Mouse (Mus musculus) adrenal gland, adult 2 months (tissue): ENCODE measurements around the gene A630089N07Rik. TPM values are rescaled to one million over a fixed set of nuclear protein-coding genes. Genes with fewer than 3 reads are reported as not detected.
A peak's percentile ranks its signal among the peaks of the same experiment; 100 is the strongest.
"Not testable (repeated sequence)": the region's sequence is repeated elsewhere in the genome, so short reads cannot be mapped to it uniquely, and the experiment has no call there.

Source experiments
- DNase-seq: peaks from one replicate; pipeline ENCODE4 v3.0.0; 2021
- long read RNA-seq: library from polyadenylated mRNA; stranded (forward); transcript quantifications from one replicate; pipeline ENCODE4 v2.0.0, GENCODE M21; 2021
- polyA plus RNA-seq: library from polyadenylated mRNA; depleted of rRNA; stranded (reverse); fragments of >200 nt; gene quantifications from 2 replicates; pipeline ENCODE4 v1.2.3, GENCODE M21; 2012; rRNA removed
- total RNA-seq, 2 experiments: library from RNA; stranded (reverse); gene quantifications; 2 replicates each; pipeline ENCODE4 v1.2.3; 2021

A630089N07Rik gene
- 1 to 10 TPM; 5.3 to 6.2 TPM for total RNA-seq
- polyA plus RNA-seq = 0.33 TPM in 1 of 2 replicates, not detected in the other
- long read RNA-seq, partial matches to known transcripts = 2 of 2 reads
- long read RNA-seq, other reads (novel, unspliced or antisense) = 0 of 2 reads

GRCm38 (mm10) chr16:98081889-98082818, at the start of gene A630089N07Rik:
Gene A630089N07Rik (minus strand): TSS chr16:98082450.
- peak; percentile 92 for DNase-seq

DNA sequence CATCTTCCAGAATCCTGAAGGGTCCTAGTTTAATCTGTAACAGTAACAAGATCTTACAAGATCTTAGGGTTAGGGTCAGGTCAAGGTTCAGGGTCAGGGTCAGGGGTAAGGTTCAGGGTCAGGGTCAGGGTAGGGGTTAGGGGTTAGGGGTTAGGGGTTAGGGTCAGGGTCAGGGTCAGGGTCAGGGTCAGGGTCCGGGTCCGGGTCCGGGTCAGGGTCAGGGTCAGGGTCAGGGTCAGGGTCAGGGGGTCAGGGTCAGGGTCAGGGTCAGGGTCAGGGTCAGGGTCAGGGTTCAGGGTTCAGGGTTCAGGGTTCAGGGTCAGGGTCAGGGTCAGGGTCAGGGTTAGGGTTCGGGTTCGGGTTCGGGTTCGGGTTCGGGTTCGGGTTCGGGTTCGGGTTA, 24.9 kb upstream of the A630089N07Rik start:
- DNase-seq = no peak

- not testable (repeated sequence) for DNase-seq
These were observed 731 bp downstream of the A630089N07Rik start for GRCm38 (mm10) chr16:98081550-98081888.

GRCm38 (mm10) chr16:98081140-98081539, 1.1 kb downstream of the A630089N07Rik start:
- DNase-seq = not testable (repeated sequence)

DNA sequence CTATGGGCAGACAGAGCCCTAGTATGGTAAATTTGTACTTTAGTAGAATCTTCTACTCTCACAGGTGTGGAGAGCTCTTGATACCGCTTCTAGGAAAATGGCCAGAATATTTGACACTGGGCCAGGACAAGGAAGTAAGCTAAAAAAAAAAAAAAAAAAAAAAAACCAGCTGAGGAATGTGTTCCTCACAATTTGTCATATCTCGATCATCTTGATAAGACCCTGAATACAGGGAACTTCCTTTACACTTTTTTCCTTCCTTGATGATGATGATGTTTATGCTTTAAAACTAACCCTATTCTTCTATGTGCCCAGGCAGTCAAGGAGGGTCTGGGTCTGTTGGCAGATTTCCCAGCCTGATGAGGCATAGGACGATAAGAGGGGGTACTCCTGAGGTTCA, 2.9 kb downstream of the A630089N07Rik start:
- DNase-seq = not testable (repeated sequence)

GRCm38 (mm10) chr16:98041676-98042075, 40.6 kb downstream of the A630089N07Rik start:
- peak; percentile 15 for DNase-seq

DNA sequence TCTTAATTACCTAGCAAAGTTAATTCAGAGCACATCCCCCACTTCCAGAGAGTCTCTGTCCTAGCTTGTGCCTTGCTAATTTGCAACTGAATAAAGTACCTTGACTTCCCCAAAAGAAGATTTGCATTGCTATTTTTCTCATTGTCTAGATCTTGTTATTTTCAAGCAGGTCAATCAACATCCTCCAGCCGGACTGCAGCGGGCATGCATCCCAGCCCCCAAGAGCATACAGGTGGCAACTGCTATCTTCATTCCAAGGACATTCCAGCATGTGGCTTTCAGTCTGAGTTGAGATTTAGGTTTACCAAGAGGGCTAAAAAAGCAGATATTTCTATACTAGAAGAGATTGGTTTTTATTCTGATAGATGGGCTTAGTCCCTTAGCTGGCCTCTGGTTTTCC, 47.3 kb downstream of the A630089N07Rik start:
- DNase-seq = not testable (repeated sequence)

DNA sequence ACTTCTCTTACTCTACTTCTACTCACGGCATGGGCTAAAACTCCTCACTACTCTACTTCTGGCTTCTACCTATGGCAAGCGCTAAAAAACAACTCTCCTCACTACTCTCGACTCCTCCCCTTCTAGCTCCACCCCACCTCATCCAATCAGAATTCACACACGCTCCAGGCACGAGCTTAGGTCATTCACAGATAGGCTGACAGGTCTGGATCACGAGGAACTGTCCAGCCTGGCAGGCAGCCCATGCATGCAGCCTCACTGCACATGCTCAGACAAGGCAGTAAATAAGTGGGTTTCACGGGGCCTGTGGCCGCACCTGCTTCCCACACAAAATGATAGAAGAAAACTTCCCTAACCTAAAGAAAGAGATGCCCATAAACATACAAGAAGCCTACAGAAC, 56.1 kb downstream of the A630089N07Rik start:
- DNase-seq = not testable (repeated sequence)

- no peak for DNase-seq
These were observed 59.4 kb downstream of the A630089N07Rik start for GRCm38 (mm10) chr16:98022657-98023345.

DNA sequence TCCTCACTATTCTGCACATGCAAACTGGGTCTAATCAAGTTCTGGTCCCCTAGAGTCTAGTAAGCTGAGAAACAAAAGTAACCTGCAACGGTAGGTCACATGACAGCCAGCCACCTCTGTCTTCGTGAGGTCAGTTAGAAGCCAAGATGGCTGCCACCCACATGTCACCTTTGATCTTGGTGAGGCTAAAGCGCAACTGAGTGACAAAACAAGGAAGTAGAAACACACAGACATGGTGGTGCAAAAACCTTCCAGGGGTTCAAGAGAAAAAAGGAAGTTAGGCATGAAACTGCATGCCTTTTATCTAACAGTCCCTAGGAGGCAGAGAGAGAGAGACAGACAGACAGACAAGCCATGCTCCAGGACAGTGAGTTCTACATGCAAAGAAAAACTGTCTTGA, 60.2 kb downstream of the A630089N07Rik start:
- DNase-seq = no peak

DNA sequence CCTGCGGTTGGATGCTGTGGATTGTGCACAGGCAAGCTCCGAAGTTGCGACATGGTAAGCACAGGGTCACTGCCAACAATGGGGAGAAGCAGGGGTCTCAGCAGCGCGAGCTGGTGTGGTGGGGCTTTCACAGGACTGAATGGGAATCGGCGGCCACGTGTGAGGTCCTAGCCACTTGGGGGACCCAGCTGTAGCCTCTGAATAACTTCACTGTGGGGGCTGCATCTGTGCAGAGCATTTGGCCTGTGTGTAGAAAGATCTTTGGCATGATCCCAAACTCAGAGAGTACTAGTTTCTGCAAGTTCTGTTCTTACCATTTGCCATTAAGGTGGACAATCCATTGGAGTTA, 84.9 kb downstream of the A630089N07Rik start:
- not testable (repeated sequence) for DNase-seq

DNA sequence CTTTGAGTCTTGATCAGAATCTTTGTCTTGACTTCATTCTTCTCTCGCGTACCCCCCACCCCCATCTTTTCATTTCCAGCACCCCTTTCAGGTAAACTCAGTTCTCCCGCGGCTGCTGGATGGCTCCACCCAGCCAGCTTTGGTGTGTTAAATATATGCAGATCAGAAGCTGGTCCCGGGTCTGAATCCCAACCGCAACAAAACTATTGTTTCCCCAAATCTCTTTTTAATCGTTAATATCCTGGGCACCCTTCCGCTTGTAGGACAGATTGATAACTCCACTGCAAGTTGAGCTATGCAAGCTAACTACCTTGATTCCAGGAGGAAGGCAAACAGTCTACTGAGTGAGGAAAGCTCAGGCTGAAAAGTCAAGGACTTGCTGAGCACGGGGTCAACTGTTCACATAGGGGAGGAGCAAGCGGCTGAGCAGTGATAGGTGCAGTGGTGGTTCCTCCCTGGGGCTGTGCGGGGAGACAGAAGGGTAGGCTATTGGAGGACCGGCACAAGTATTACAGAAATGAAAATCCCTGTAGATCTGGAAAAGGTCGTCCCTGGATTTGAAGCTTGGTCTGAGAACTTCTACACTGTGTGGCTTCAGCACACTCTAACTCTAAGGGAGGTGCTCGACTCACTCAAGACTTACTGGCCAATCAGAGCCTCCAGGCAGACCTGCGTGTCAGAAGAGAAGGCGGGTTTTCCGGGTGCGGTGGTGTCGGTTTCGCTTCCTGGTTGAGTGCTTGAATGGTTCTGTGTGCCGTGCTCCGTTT, 85.5 kb downstream of the A630089N07Rik start, which contains the start of gene B230307C23Rik:
Gene B230307C23Rik, plus strand, starts transcription at position 700 of the 767 bp plus-strand sequence.
- DNase-seq = peak; percentile 93

- peak; percentile 84 for DNase-seq
These were observed 86.2 kb downstream of the A630089N07Rik start for GRCm38 (mm10) chr16:97995849-97996615.

GRCm38 (mm10) chr16:97992477-97992876, 89.8 kb downstream of the A630089N07Rik start:
- not testable (repeated sequence) for DNase-seq

- no peak for DNase-seq
These were observed 90.7 kb downstream of the A630089N07Rik start for GRCm38 (mm10) chr16:97991517-97991916.

DNA sequence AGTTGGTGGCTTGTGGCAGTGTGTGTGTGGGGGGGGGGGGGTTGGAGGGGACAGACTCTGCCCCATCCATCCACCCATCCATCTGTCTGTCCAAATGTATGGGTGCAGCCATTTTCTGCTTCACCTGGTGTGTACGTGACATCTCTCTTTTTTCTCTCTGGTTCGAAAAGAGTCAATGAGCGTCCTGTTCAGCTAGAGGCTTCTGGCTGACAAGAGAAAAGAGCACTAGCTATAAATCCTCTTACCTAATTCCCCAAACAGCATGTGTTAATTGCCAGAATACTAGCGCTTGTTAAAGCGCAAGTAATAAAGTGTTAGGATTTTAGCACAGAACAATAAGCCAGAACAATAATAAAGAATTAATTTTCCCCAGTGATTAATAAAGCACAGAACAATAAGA, 97.7 kb downstream of the A630089N07Rik start:
- DNase-seq = no peak

DNA sequence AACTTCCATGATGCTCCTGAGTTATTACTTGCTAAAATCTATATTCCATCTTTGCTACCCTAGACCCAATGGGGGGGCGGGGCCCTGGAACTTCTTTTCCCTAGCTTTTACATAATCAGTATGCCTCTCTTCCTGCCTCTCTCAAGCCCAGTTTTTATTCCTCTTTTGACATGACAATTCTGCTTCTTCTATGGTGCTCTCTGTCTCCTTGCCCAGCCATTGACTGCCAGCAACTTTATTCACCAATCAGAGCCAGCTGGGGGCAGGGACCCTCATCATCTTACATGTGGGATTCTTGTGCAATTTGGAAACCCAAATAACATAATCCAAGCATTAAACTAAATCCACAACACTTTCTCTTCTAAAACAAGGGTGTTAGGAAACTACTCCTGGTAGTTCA, 100.9 kb downstream of the A630089N07Rik start:
- no peak for DNase-seq

GRCm38 (mm10) chr16:97977722-97978121, 104.5 kb downstream of the A630089N07Rik start:
- DNase-seq = no peak

GRCm38 (mm10) chr16:97977277-97977676, 105.0 kb downstream of the A630089N07Rik start:
- DNase-seq = no peak

- DNase-seq = no peak
These were observed 118.2 kb downstream of the A630089N07Rik start for GRCm38 (mm10) chr16:97963956-97964540.
